In genomic region chr3:96055294-96055693, GRCm38 (mm10) we compare ENCODE assay signal across 25 mouse cellular contexts.
"Had no signal": no experiment of that assay in that cellular context is flagged by ENCODE, and none has a peak within 500 bp of the region (broad histone marks: within the 10 kb centered on the region; RNA-seq: fewer than 3 reads in every experiment).

No protein-coding gene starts in this region.

- H3K9ac ChIP-seq: heart, embryonic 12.5 days; hindbrain, embryonic 13.5 days; hindbrain, embryonic 15.5 days; intestine, embryonic 15.5 days; kidney, embryonic 15.5 days; limb, embryonic 13.5 days; limb, embryonic 15.5 days; liver, embryonic 13.5 days; liver, embryonic 15.5 days had no signal

- H3K27me3 ChIP-seq: heart, embryonic 12.5 days; hindbrain, embryonic 13.5 days; hindbrain, embryonic 15.5 days; intestine, embryonic 15.5 days; kidney, embryonic 15.5 days; limb, embryonic 13.5 days; limb, embryonic 15.5 days; liver, embryonic 13.5 days; liver, embryonic 15.5 days had no signal

- DNase-seq: gastrocnemius, postnatal 14 days; gastrocnemius, postnatal 36 days; heart, adult 18-20 months; heart, postnatal 14 days; heart, postnatal 36 days; kidney, adult 11 months; kidney, adult 2 months; kidney, adult 9 months; kidney, postnatal 14 days; kidney, postnatal 36 days; layer of hippocampus, adult 9-11 months; layer of hippocampus, postnatal 36 days; left cerebral cortex, postnatal 4 days; liver, embryonic 13.5 days; lung, adult 18-20 months had no signal

- ATAC-seq: hindbrain, postnatal 0 days; intestine, embryonic 15.5 days had no signal

- H3K4me2 ChIP-seq: heart, embryonic 12.5 days; hindbrain, embryonic 13.5 days; hindbrain, embryonic 15.5 days; intestine, embryonic 15.5 days; kidney, embryonic 15.5 days; limb, embryonic 13.5 days; limb, embryonic 15.5 days; liver, embryonic 15.5 days had no signal

- H3K36me3 ChIP-seq: intestine, embryonic 15.5 days had no signal

- H3K4me3 ChIP-seq: heart, embryonic 12.5 days; hindbrain, embryonic 13.5 days; hindbrain, embryonic 15.5 days; intestine, embryonic 15.5 days; kidney, embryonic 15.5 days; limb, embryonic 13.5 days; limb, embryonic 15.5 days; liver, embryonic 13.5 days; liver, embryonic 15.5 days had no signal

- H3K27ac ChIP-seq: hindbrain, embryonic 13.5 days; hindbrain, embryonic 15.5 days; hindbrain, postnatal 0 days; intestine, embryonic 15.5 days; kidney, embryonic 15.5 days; kidney, postnatal 0 days; limb, embryonic 13.5 days; limb, embryonic 15.5 days; liver, embryonic 13.5 days; liver, embryonic 15.5 days had no signal

- H3K9me3 ChIP-seq: heart, embryonic 12.5 days; hindbrain, embryonic 13.5 days; hindbrain, embryonic 15.5 days; intestine, embryonic 15.5 days; kidney, embryonic 15.5 days; limb, embryonic 13.5 days; limb, embryonic 15.5 days; liver, embryonic 13.5 days; liver, embryonic 15.5 days had no signal
